Mouse (Mus musculus) ES-Bruce4 (cell line): ENCODE results near the gene Tspan9. TPM values are rescaled to one million over a fixed set of nuclear protein-coding genes. Genes with fewer than 3 reads are reported as not detected.

Source experiments
- H3K27ac ChIP-seq: 2 replicates; pipeline ENCODE4 v1.5.1; 2012; ENCODE audit warnings: low read length, inconsistent platforms; ENCODE audit not compliant: insufficient read depth
- H3K27me3 ChIP-seq: 2 replicates; pipeline ENCODE4 v1.6.1; 2012; ENCODE audit warnings: mild to moderate bottlenecking, low read length, inconsistent platforms; ENCODE audit not compliant: control insufficient read depth, poor library complexity, insufficient read depth, severe bottlenecking
- H3K36me3 ChIP-seq: 2 replicates; pipeline ENCODE4 v1.6.1; 2012; ENCODE audit warnings: inconsistent platforms, mild to moderate bottlenecking, low read length, moderate library complexity; ENCODE audit not compliant: control insufficient read depth, poor library complexity, insufficient read depth, severe bottlenecking
- H3K4me1 ChIP-seq: one replicate; pipeline ENCODE4 v1.8.1; 2011; ENCODE audit warnings: low read length; ENCODE audit not compliant: control insufficient read depth, insufficient read depth
- H3K4me3 ChIP-seq: 2 replicates; pipeline ENCODE4 v1.5.1; 2011; ENCODE audit warnings: low read depth, mild to moderate bottlenecking, low read length
- H3K9ac ChIP-seq: 2 replicates; pipeline ENCODE4 v1.6.1; 2012; ENCODE audit warnings: low read depth, mild to moderate bottlenecking, inconsistent platforms; ENCODE audit not compliant: poor library complexity, severe bottlenecking
- H3K9me3 ChIP-seq: replicated peaks from 2 replicates; pipeline ENCODE4 v1.6.1; 2012; ENCODE audit warnings: mild to moderate bottlenecking, low read length, inconsistent platforms; ENCODE audit not compliant: control insufficient read depth, poor library complexity, insufficient read depth, severe bottlenecking
- CTCF ChIP-seq: IDR thresholded peaks from one replicate; pipeline ENCODE4 v1.8.1; 2011; ENCODE audit warnings: low read depth, low read length
- EP300 ChIP-seq: IDR thresholded peaks from 2 replicates; pipeline ENCODE4 v1.6.1; 2011; ENCODE audit warnings: low read depth, low read length; ENCODE audit not compliant: insufficient read depth
- POLR2A ChIP-seq: IDR thresholded peaks from one replicate; pipeline ENCODE4 v1.8.1; 2011; ENCODE audit warnings: low read length; ENCODE audit not compliant: insufficient read depth
- polyA plus RNA-seq: library from polyadenylated mRNA; stranded (reverse); fragments of >200 nt; gene quantifications from 2 replicates; pipeline ENCODE4 v1.2.4, GENCODE M21; 2011; ENCODE audit warnings: low read depth; ENCODE audit not compliant: missing spikeins, insufficient read depth, insufficient read length

Tspan9 gene
- polyA plus RNA-seq, 1 experiment: 90.5 TPM

DNA sequence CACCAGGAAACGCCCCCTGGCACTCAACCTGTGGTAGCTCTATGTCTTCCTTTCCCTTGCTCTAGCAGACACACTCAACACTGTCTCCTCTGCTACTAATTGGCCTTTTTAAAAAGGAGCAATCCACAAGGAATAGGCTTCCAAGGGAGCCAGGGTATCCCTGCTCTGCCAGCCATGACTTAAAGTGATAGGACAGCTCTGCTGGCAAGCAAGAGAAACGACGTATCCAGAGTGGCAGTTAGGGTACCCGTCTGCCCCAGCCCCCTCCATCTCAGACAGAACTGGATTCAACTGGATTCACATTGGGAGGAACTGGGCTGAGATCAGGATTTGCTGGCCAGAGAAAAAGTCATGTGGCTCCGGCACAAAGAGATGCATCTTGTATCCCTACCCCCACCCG, 112.9 kb downstream of the Tspan9 start:
- Histone ChIP-seq H3K27me3 (no peaks in the 10 kb centered on the region), H3K4me1 (peaks cover 2% of the 10 kb centered on the region), H3K9me3 (no peaks in the 10 kb centered on the region), H3K4me3 (no peak overlapping the region), H3K9ac (no peak overlapping the region), H3K27ac (no peak overlapping the region), H3K36me3 (no peaks in the 10 kb centered on the region)
- TF ChIP-seq CTCF: no peak
- no peak for TF ChIP-seq EP300
- no peak for TF ChIP-seq POLR2A

DNA sequence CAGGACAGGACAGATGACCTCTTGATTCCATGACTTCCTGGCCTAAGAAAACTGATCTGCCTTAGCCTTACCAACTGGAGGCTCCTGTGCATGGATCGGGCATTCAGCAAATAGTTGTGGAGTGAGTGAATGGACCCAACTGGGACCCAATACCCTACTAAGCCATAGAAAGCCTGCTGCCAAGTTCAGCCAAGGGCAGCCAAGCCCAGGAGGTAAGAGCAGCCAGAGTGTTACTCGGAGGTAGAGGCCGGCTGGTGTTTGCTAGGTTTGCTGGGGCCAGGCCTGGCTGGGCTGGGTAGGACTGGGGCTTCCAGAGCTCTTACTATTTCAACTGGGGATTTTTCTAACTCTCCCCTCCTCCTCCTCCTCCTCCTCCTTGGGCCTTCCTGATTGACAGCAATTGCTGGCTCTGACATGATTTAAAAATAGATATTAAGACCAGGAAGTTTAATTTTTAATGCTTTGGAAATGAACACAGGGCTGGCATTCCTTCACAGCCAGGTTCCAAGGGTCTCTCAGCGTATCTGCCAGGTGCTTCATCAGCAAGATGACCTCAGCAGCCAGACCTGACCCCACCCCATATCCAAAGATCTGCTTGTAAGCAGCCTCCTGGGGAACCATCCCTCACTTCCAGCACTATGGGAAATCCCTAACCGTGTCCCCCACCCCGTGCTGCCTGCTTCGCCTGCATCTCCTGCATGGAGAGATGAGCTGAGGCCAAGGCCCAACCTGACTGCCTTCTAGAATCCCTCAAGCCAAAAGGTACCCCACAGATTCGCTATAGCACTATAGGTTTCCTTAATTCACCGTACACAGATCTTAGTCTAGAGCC, 113.7 kb downstream of the Tspan9 start:
- H3K4me1 ChIP-seq: peaks cover 2% of the 10 kb centered on the region
- TF ChIP-seq CTCF: no peak
- TF ChIP-seq EP300: no peak
- TF ChIP-seq POLR2A: no peak
- no peak overlapping the region for H3K9ac ChIP-seq
- H3K27me3 ChIP-seq: no peaks in the 10 kb centered on the region
- no peak overlapping the region for H3K27ac ChIP-seq
- H3K36me3 ChIP-seq: no peaks in the 10 kb centered on the region
- no peak overlapping the region for H3K4me3 ChIP-seq
- no peaks in the 10 kb centered on the region for H3K9me3 ChIP-seq

DNA sequence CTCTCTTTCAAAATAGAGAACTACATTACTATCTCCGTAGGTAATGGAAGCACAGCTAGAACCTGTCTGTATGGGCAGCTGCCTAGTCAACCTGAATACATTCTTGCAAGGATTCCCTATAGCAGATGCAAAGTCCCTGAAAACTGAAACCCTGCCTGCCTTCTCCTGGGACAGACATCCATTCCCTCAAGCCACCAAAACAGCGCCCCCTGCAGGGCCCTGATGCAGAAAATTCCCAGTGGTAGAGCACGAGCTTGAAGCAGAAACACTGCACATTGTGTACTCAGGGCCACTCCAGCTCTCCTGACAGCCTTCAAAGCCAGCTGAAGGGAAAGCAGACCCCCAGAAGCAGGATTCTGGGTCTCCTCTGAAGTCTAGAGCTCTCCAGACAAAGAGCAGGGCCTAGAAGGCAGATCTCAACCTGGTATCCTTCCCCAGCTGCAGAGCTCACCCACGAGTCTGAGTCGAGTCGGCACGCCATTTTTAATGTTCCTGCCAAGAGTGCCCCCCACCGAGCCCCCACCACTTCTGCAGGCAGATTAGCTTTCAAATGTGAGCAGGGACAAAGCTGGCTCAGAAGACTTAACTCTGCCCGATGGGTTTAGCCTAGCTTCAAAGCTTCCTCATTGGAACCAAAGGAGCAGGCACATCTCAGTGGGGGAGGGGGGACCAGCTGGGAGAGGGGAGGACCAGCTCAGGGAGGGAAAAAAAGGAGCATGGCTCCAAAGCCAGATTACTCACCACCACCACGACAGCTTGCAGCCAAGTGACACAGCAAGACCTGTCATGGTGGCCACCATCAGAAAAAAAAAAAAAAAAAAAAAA, 115.1 kb downstream of the Tspan9 start:
- Histone ChIP-seq H3K27ac (no peak overlapping the region), H3K4me1 (no peaks in the 10 kb centered on the region)

DNA sequence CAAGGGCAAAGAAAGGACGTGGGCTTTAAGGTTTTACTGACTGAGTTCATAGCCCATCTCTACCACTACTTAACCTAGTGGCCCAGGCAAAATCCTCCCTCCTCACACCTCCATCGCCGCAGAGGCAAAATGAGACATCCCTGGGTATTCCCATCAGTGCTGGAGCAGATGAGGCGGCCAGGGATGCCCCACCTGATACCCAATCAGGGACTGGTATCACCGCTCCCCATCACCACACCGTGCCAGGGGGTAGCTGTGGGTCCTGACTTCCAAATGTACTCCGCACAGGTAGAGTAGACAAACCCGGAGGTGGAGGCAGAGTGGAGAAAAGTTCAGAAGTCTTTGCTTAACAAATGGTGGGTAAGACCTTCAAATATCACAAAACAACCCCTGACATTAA, 117.4 kb downstream of the Tspan9 start:
- no peaks in the 10 kb centered on the region for H3K27me3 ChIP-seq
- no peak overlapping the region for H3K27ac ChIP-seq
- no peak for TF ChIP-seq CTCF
- no peak for TF ChIP-seq POLR2A
- TF ChIP-seq EP300: no peak
- H3K4me3 ChIP-seq: no peak overlapping the region
- no peak overlapping the region for H3K9ac ChIP-seq
- no peaks in the 10 kb centered on the region for H3K4me1 ChIP-seq
- no peaks in the 10 kb centered on the region for H3K9me3 ChIP-seq
- H3K36me3 ChIP-seq: no peaks in the 10 kb centered on the region

More for the DNA sequence above, 115.1 kb downstream of the Tspan9 start:
- no peaks in the 10 kb centered on the region for H3K9me3 ChIP-seq
- no peak for TF ChIP-seq POLR2A
- peak; percentile 72 for TF ChIP-seq CTCF
- H3K27me3 ChIP-seq: no peaks in the 10 kb centered on the region
- H3K9ac ChIP-seq: no peak overlapping the region
- no peak overlapping the region for H3K4me3 ChIP-seq
- H3K36me3 ChIP-seq: no peaks in the 10 kb centered on the region

DNA sequence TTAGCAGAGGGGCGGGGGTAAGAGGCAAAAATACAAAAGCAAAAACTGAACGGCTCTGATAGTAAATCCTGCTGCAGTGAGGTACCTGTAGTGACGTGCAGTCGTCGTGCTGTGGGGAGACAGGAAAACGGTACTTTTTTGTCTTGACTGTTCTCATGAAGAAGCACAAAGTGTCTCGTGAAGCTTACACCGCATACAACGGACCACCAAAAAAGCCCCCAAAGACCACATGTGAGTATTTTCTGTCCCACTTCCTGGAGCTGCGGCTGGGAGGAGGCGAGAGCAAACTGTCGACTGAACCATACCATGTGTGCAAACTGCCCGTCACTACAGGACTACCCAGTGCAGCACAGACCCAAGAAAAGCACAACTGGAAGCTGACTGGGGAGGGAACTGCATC, 117.8 kb downstream of the Tspan9 start:
- H3K9me3 ChIP-seq: no peaks in the 10 kb centered on the region
- H3K27ac ChIP-seq: no peak overlapping the region
- H3K36me3 ChIP-seq: no peaks in the 10 kb centered on the region
- no peaks in the 10 kb centered on the region for H3K27me3 ChIP-seq
- no peak overlapping the region for H3K4me3 ChIP-seq
- TF ChIP-seq POLR2A (no peak), EP300 (no peak)
- no peaks in the 10 kb centered on the region for H3K4me1 ChIP-seq
- H3K9ac ChIP-seq: no peak overlapping the region

DNA sequence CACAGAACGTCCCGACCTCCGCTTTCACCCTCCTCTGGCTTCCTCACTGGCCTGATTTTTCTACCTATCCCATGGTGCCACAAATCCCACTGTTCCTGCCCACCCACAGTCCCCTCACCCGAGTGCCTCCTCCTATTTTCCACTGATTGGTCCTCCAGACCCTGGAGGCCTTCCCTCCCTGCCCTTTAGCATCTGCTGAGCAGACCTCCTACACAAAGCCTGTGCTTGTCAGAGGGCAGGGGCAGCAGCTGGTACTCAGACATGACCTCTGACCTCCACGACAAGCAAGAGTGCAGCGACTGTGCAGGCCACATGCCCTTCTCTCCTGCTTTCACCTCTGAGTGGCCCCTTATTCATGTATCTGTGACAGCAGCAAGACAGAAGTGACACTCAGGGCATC, 121.2 kb downstream of the Tspan9 start:
- no peak overlapping the region for H3K4me3 ChIP-seq
- H3K4me1 ChIP-seq: no peaks in the 10 kb centered on the region
- H3K27ac ChIP-seq: no peak overlapping the region
- no peaks in the 10 kb centered on the region for H3K27me3 ChIP-seq
- no peaks in the 10 kb centered on the region for H3K9me3 ChIP-seq
- no peak for TF ChIP-seq EP300
- no peak for TF ChIP-seq CTCF
- TF ChIP-seq POLR2A: no peak
- H3K36me3 ChIP-seq: no peaks in the 10 kb centered on the region
- H3K9ac ChIP-seq: no peak overlapping the region
